Comparison of ENCODE assay signal across 11 mouse cellular contexts in the genomic region with DNA sequence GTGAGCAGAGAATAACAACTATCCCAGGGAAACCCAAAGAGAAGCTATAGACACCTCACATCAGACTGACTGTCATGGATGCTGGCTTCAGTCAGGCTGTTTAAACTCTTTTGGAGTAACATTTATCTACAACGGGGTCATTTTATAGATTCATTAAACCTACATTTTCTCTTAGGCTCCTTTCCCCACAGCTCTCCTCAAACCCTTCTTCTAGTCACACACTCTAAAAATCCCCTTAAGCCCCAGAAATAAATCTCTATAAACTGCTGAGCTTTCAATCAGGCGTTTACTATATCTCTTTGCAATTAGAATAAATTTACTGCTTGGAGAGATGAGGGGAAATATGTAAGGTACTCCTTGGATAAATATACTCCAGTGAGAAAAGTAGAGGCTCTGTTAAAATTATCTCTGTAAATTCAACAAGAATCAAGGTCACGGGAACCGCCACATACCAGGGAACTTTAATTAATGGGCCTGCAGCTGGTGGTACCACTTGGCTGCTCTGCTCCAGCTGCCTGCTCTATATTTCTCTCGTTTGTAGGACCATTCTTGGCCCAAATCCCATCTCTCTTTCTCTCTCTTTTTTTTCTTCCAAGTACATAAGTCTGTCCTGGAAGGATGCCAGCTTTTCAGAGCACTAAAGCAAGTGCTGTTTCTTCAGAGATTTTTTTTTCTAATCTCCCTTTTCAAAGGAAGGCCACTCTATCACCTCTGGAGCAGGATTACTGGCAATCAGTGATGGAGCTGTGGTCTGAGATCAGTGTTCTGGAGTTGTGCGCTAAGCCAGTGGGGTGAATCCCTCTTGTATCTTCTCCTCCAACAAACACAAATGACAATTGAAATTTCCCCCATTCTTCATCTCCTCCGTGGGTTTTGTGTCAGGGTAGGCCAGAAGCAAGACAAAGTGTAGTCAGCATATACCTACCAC. TPM values are rescaled to one million over a fixed set of nuclear protein-coding genes. Genes with fewer than 3 reads are reported as not detected.
DNase-seq lines count a peak whose midpoint lies in the region; ATAC-seq and TF ChIP-seq lines count a peak whose summit lies in the region.
"Had no signal": no experiment of that assay in that cellular context is flagged by ENCODE, and none has a peak within 500 bp of the region (broad histone marks: within the 10 kb centered on the region; RNA-seq: fewer than 3 reads in every experiment).

No protein-coding gene starts in this region.

- peaks cover 12% of the 10 kb centered on the region for H3K4me1 ChIP-seq in hindbrain, embryonic 16.5 days (ENCODE audit: control insufficient read depth, insufficient read depth, low read depth, low read length)
- no peaks in the 10 kb centered on the region for H3K4me1 ChIP-seq in thymus, adult 2 months (replicated peaks; ENCODE audit: control insufficient read depth, insufficient read depth, low read length)

- intact Hi-C loops in left cerebral cortex, postnatal 14 days (cut with DNase I): no loop called here

- no peaks in the 10 kb centered on the region for H3K9me3 ChIP-seq in hindbrain, embryonic 16.5 days (ENCODE audit: control insufficient read depth, low read length)

- H3K9ac ChIP-seq in hindbrain, embryonic 16.5 days (ENCODE audit: low read depth, low read length): no peak overlapping the region

- no peaks in the 10 kb centered on the region for H3K36me3 ChIP-seq in hindbrain, embryonic 16.5 days (ENCODE audit: control insufficient read depth, insufficient read depth, low read length)
- H3K36me3 ChIP-seq in thymus, adult 2 months (ENCODE audit: control insufficient read depth, insufficient read depth, low read length): no peaks in the 10 kb centered on the region

- peak; percentile 32 for DNase-seq in embryo, embryonic 11.5 days (ENCODE audit: low read depth, low spot score)
- no peak for DNase-seq in embryo, embryonic 9.5 days (ENCODE audit: extremely low spot score)
- DNase-seq in left cerebral cortex, postnatal 14 days (ENCODE audit: low spot score in 2 of 2): peak; percentile 50 to 80
- DNase-seq in left cerebral cortex, adult 11 months (ENCODE audit: low spot score): no peak
- DNase-seq in retina, postnatal 7 days (ENCODE audit: low read depth, low spot score): peak; percentile 43
- no peak for DNase-seq in ovary, postnatal 10 days (ENCODE audit: low spot score)
- no peak for DNase-seq in thymus, adult 2 months
- DNase-seq: lung, postnatal 36 days had no signal

- no peak overlapping the region; the same call in 1 of the 2 replicates for H3K27ac ChIP-seq in hindbrain, embryonic 16.5 days (ENCODE audit: low read depth, low read length)
- H3K27ac ChIP-seq in thymus, adult 2 months (ENCODE audit: control insufficient read depth, insufficient read depth, low read length): no peak overlapping the region

- no peak for TF ChIP-seq POLR2A in thymus, adult 2 months (IDR thresholded peaks at IDR 0.05; ENCODE audit: control insufficient read depth, extremely low read depth, insufficient read depth, low read length, poor library complexity)

- 34% methylated on average over 7 of the region's 7 CpGs for WGBS in hindbrain, embryonic 16.5 days
- WGBS in thymus, adult 2 months: 74% methylated on average over 7 of the region's 7 CpGs

- no peak overlapping the region for H3K4me3 ChIP-seq in hindbrain, embryonic 16.5 days (ENCODE audit: low read length)
- no peak overlapping the region for H3K4me3 ChIP-seq in thymus, adult 2 months (ENCODE audit: control insufficient read depth, insufficient read depth, low read length)

- peak; percentile 67 for ATAC-seq in hindbrain, embryonic 16.5 days
- ATAC-seq: inflammation-experienced regulatory T-cells, adult 6 months had no signal

- no peak overlapping the region for H3K4me2 ChIP-seq in hindbrain, embryonic 16.5 days (ENCODE audit: low read length)

- TF ChIP-seq CTCF in thymus, adult 2 months (IDR thresholded peaks at IDR 0.05; ENCODE audit: borderline replicate concordance, control insufficient read depth, extremely low read depth, insufficient read depth, low read length, poor library complexity): no peak

- H3K27me3 ChIP-seq in hindbrain, embryonic 16.5 days (replicated peaks; ENCODE audit: control insufficient read depth, insufficient read depth, low read length): no peaks in the 10 kb centered on the region
- H3K27me3 ChIP-seq in thymus, adult 2 months (ENCODE audit: control insufficient read depth, insufficient read depth, low read length): no peaks in the 10 kb centered on the region

RNA-seq across cellular contexts. Expression of a gene that starts 2.0 kb away (rescaled TPM):
- total RNA-seq in left cerebral cortex, postnatal 14 days (2021): not detected
- polyA plus RNA-seq in hindbrain, embryonic 16.5 days (2015; fragmentation: Nextera tagmentation; extraction: Ambion mirVana): not detected in 2 replicates
- polyA plus RNA-seq in thymus, adult 2 months (2012; rRNA removed): not detected in 2 replicates
- polyA plus RNA-seq: C2C12; inflammation-experienced regulatory T-cells, adult 6 months had no signal

RNA-seq across cellular contexts. Expression of a gene that starts 36.5 kb away (rescaled TPM):
- total RNA-seq in left cerebral cortex, postnatal 14 days (2021): under 1 TPM; 0.36 to 0.42 TPM
- polyA plus RNA-seq in hindbrain, embryonic 16.5 days (2015; fragmentation: Nextera tagmentation; extraction: Ambion mirVana): 0.75 and 0.94 TPM in 2 replicates
- 2.0 and 3.9 TPM in 2 replicates for polyA plus RNA-seq in thymus, adult 2 months (2012; rRNA removed)
- polyA plus RNA-seq: C2C12; inflammation-experienced regulatory T-cells, adult 6 months had no signal

Comparison
In these comparisons a context has a peak if more than half of its experiments do, and no peak if none do; other contexts are left out.
1. DNase-seq: peak in embryo, embryonic 11.5 days (single experiment), left cerebral cortex, postnatal 14 days (2 of 2) and retina, postnatal 7 days (single experiment); none in embryo, embryonic 9.5 days (single experiment), left cerebral cortex, adult 11 months (single experiment), ovary, postnatal 10 days (single experiment) and thymus, adult 2 months (single experiment).